Mouse (Mus musculus) layer of hippocampus, adult 18-20 months (tissue): Measurements from ENCODE around the gene Dmbt1. TPM values are rescaled to one million over a fixed set of nuclear protein-coding genes. Genes with fewer than 3 reads are reported as not detected.
A peak's percentile ranks its signal among the peaks of the same experiment; 100 is the strongest.
"Not testable (repeated sequence)": the region's sequence is repeated elsewhere in the genome, so short reads cannot be mapped to it uniquely, and the experiment has no call there.

ENCODE experiments used
- DNase-seq, 2 experiments: peaks; one replicate each; pipeline ENCODE4 v3.0.0; 2022; ENCODE audit warnings: low spot score in 2 of 2
- long read RNA-seq: library from polyadenylated mRNA; stranded (forward); transcript quantifications from one replicate; pipeline ENCODE4 v2.0.0, GENCODE M21; 2021
- total RNA-seq, 2 experiments: library from RNA; stranded (reverse); gene quantifications; 2 replicates each; pipeline ENCODE4 v1.2.3; 2021

The Dmbt1 gene
- total RNA-seq = not detected
- long read RNA-seq = 0 reads

GRCm38 (mm10) chr7:131031755-131032154 is at the start of gene Dmbt1:
Gene Dmbt1 (plus strand): TSS chr7:131032053.
- DNase-seq = no peak

GRCm38 (mm10) chr7:130982371-130982770 is 49.5 kb upstream of the Dmbt1 start:
- DNase-seq = no peak

- no peak for DNase-seq
These were observed 49.0 kb upstream of the Dmbt1 start for GRCm38 (mm10) chr7:130982881-130983280.

- DNase-seq = no peak
These were observed 47.6 kb upstream of the Dmbt1 start for GRCm38 (mm10) chr7:130984294-130984693.

- no peak for DNase-seq
These were observed 46.7 kb upstream of the Dmbt1 start for GRCm38 (mm10) chr7:130985193-130985592.

- DNase-seq = no peak
These were observed 46.1 kb upstream of the Dmbt1 start for GRCm38 (mm10) chr7:130985716-130986115.

- no peak for DNase-seq
These were observed 43.7 kb upstream of the Dmbt1 start for GRCm38 (mm10) chr7:130988146-130988545.

- DNase-seq = no peak
These were observed 42.5 kb upstream of the Dmbt1 start for GRCm38 (mm10) chr7:130989371-130989770.

GRCm38 (mm10) chr7:130991174-130991789 is 40.6 kb upstream of the Dmbt1 start:
- DNase-seq = no peak

- peak in 1 of 2 experiments; percentile 46 for DNase-seq
These were observed 37.9 kb upstream of the Dmbt1 start for GRCm38 (mm10) chr7:130993907-130994306.

- DNase-seq = no peak
These were observed 29.7 kb upstream of the Dmbt1 start for GRCm38 (mm10) chr7:131001976-131002726.

GRCm38 (mm10) chr7:131004071-131004470 is 27.8 kb upstream of the Dmbt1 start:
- no peak for DNase-seq

- DNase-seq = no peak
These were observed 24.6 kb upstream of the Dmbt1 start for GRCm38 (mm10) chr7:131007221-131007620.

- DNase-seq = no peak
These were observed 22.7 kb upstream of the Dmbt1 start for GRCm38 (mm10) chr7:131009178-131009577.

GRCm38 (mm10) chr7:131011901-131012300 is 20.0 kb upstream of the Dmbt1 start:
- DNase-seq = no peak

- no peak for DNase-seq
These were observed 12.7 kb upstream of the Dmbt1 start for GRCm38 (mm10) chr7:131019181-131019580.

GRCm38 (mm10) chr7:131024807-131025206 is 7.0 kb upstream of the Dmbt1 start:
- DNase-seq = no peak

GRCm38 (mm10) chr7:131027557-131027956 is 4.3 kb upstream of the Dmbt1 start:
- DNase-seq = no peak

- no peak for DNase-seq
These were observed 4.5 kb downstream of the Dmbt1 start for GRCm38 (mm10) chr7:131036396-131036795.

GRCm38 (mm10) chr7:131037083-131037482 is 5.2 kb downstream of the Dmbt1 start:
- no peak for DNase-seq

GRCm38 (mm10) chr7:131040760-131041159 is 8.9 kb downstream of the Dmbt1 start:
- not testable (repeated sequence) for DNase-seq

- DNase-seq = no peak
These were observed 10.8 kb downstream of the Dmbt1 start for GRCm38 (mm10) chr7:131042657-131043056.
